Mouse (Mus musculus) embryonic fibroblast, embryonic 13.5 days (primary cell): Measurements from ENCODE around the gene Amer2.

Experiments
- CTCF ChIP-seq: IDR thresholded peaks from 2 replicates; pipeline ENCODE4 v1.5.1; 2011; ENCODE audit warnings: mild to moderate bottlenecking, control low read depth, low read length, moderate library complexity, borderline replicate concordance; ENCODE audit not compliant: insufficient read depth
- POLR2A ChIP-seq: IDR thresholded peaks from 2 replicates; pipeline ENCODE4 v1.6.1; 2011; ENCODE audit warnings: low read depth, mild to moderate bottlenecking, control low read depth, low read length, moderate library complexity

DNA sequence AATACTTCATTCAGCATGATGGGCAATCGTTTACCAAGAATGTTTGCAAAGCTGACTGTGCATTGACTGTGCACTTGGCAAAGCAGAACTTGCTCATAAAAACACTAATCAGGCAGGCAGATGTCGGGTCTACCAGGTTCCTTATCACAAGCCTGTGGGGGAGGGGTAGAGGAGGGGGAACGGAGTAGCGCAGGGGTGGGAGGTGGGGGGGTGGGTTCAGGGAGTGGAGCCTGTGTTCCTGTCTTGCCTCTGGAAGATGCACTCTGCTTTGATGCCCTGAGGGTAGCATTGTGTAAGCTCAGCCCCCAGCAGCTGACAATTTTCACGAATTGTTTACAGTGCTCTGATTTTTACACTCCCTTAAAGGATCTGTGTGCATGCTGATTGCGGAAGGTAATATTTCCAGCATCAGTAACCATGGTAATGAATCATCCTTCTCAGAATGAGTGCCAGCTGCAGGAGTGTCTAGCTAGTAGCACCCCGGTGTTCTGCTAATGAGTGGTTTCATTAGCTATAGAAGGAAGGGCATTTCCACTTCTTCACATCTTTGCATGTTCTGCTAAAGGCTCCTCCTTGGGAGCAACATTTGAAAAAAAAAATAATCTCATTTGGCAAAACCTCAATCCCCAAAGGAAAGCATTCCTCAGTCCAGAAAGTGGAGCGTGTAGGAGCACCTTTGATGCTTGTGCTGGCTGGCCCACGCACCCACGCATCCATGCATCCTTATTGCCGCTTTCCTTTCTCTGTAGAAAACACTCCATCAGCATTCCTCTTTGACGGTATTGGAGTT is 36.8 kb downstream of the Amer2 start:
- TF ChIP-seq CTCF (no peak), POLR2A (no peak)
